26 mouse cellular contexts compared by ENCODE assay signal in genomic region chr4:63430357-63430756, GRCm38 (mm10). TPM values are rescaled to one million over a fixed set of nuclear protein-coding genes. Genes with fewer than 3 reads are reported as not detected.
A peak's percentile ranks its signal among the peaks of the same experiment; 100 is the strongest.
DNase-seq lines count a peak whose midpoint lies in the region; ATAC-seq and TF ChIP-seq lines count a peak whose summit lies in the region.
"Had no signal": no experiment of that assay in that cellular context is flagged by ENCODE, and none has a peak within 500 bp of the region (broad histone marks: within the 10 kb centered on the region; RNA-seq: fewer than 3 reads in every experiment).

No protein-coding gene starts in this region.

- H3K4me2 ChIP-seq in heart, embryonic 13.5 days, result no peak overlapping the region
- no peak overlapping the region for H3K4me2 ChIP-seq in hindbrain, embryonic 11.5 days (replicated peaks; ENCODE audit: low read depth, low read length)
- H3K4me2 ChIP-seq: embryonic facial prominence, embryonic 13.5 days; forebrain, embryonic 15.5 days; limb, embryonic 13.5 days; liver, embryonic 11.5 days; lung, embryonic 15.5 days; midbrain, embryonic 15.5 days; neural tube, embryonic 15.5 days; stomach, embryonic 15.5 days had no signal

- 36% methylated on average over 3 of the region's 3 CpGs for WGBS in heart, embryonic 13.5 days
- 92% methylated on average over 3 of the region's 3 CpGs for WGBS in thymus, adult 2 months
- 57% methylated on average over 3 of the region's 3 CpGs for WGBS in limb, embryonic 10.5 days
- WGBS in hindbrain, embryonic 11.5 days, result 51% methylated on average over 3 of the region's 3 CpGs

- TF ChIP-seq POLR2A in thymus, adult 2 months (IDR thresholded peaks at IDR 0.05; ENCODE audit: control insufficient read depth, extremely low read depth, insufficient read depth, low read length, poor library complexity), result no peak

- ATAC-seq in heart, embryonic 13.5 days (ENCODE audit: extremely low read depth, insufficient number of reproducible peaks, low FRiP score, low TSS enrichment), result 0 out of 2 replicates have a peak, but pooled peaks have one; percentile 11
- ATAC-seq in hindbrain, embryonic 11.5 days (ENCODE audit: low FRiP score), result no peak
- ATAC-seq: CD4-positive, CD25-positive, alpha-beta regulatory T cell, adult 4 months; forebrain, embryonic 15.5 days; hindbrain, embryonic 16.5 days; midbrain, embryonic 15.5 days had no signal

- H3K27ac ChIP-seq in heart, embryonic 13.5 days (replicated peaks), result no peak overlapping the region
- H3K27ac ChIP-seq in thymus, adult 2 months (ENCODE audit: control insufficient read depth, insufficient read depth, low read length), result no peak overlapping the region
- peak overlapping the region; percentile 50; the same call in 1 of the 2 replicates for H3K27ac ChIP-seq in limb, embryonic 10.5 days
- H3K27ac ChIP-seq in hindbrain, embryonic 11.5 days (ENCODE audit: low read depth, low read length), result no peak overlapping the region
- H3K27ac ChIP-seq: embryonic facial prominence, embryonic 13.5 days; forebrain, embryonic 10.5 days; forebrain, embryonic 15.5 days; kidney, postnatal 0 days; limb, embryonic 13.5 days; lung, embryonic 15.5 days; midbrain, embryonic 15.5 days; neural tube, embryonic 15.5 days; stomach, embryonic 15.5 days had no signal

- no peaks in the 10 kb centered on the region for H3K27me3 ChIP-seq in heart, embryonic 13.5 days (replicated peaks)
- H3K27me3 ChIP-seq in thymus, adult 2 months (ENCODE audit: control insufficient read depth, insufficient read depth, low read length), result no peaks in the 10 kb centered on the region
- H3K27me3 ChIP-seq in limb, embryonic 10.5 days (ENCODE audit: low read depth, poor library complexity, severe bottlenecking), result no peaks in the 10 kb centered on the region
- H3K27me3 ChIP-seq in hindbrain, embryonic 11.5 days (ENCODE audit: control insufficient read depth, insufficient read depth, low read length), result no peaks in the 10 kb centered on the region
- H3K27me3 ChIP-seq: embryonic facial prominence, embryonic 13.5 days; forebrain, embryonic 15.5 days; limb, embryonic 13.5 days; lung, embryonic 15.5 days; midbrain, embryonic 15.5 days; neural tube, embryonic 15.5 days; stomach, embryonic 15.5 days had no signal

- TF ChIP-seq CTCF in thymus, adult 2 months (IDR thresholded peaks at IDR 0.05; ENCODE audit: borderline replicate concordance, control insufficient read depth, extremely low read depth, insufficient read depth, low read length, poor library complexity), result no peak

- no peaks in the 10 kb centered on the region for H3K36me3 ChIP-seq in heart, embryonic 13.5 days
- peaks cover 8% of the 10 kb centered on the region; the same call in 1 of the 2 replicates for H3K36me3 ChIP-seq in thymus, adult 2 months (ENCODE audit: control insufficient read depth, insufficient read depth, low read length)
- H3K36me3 ChIP-seq in limb, embryonic 10.5 days, result peaks cover 61% of the 10 kb centered on the region
- no peaks in the 10 kb centered on the region for H3K36me3 ChIP-seq in hindbrain, embryonic 11.5 days (ENCODE audit: control insufficient read depth, insufficient read depth, low read length)
- H3K36me3 ChIP-seq: forebrain, embryonic 15.5 days; lung, embryonic 15.5 days; midbrain, embryonic 15.5 days; neural tube, embryonic 15.5 days; stomach, embryonic 15.5 days had no signal

- no peaks in the 10 kb centered on the region for H3K9me3 ChIP-seq in heart, embryonic 13.5 days
- H3K9me3 ChIP-seq in limb, embryonic 10.5 days (replicated peaks), result no peaks in the 10 kb centered on the region
- no peaks in the 10 kb centered on the region for H3K9me3 ChIP-seq in hindbrain, embryonic 11.5 days (ENCODE audit: control insufficient read depth, low read length)
- H3K9me3 ChIP-seq: embryonic facial prominence, embryonic 13.5 days; forebrain, embryonic 10.5 days; forebrain, embryonic 15.5 days; hindbrain, embryonic 10.5 days; limb, embryonic 13.5 days; lung, embryonic 15.5 days; midbrain, embryonic 10.5 days; midbrain, embryonic 15.5 days; neural tube, embryonic 15.5 days; stomach, embryonic 15.5 days had no signal

- no peak overlapping the region for H3K9ac ChIP-seq in heart, embryonic 13.5 days
- H3K9ac ChIP-seq in hindbrain, embryonic 11.5 days (ENCODE audit: low read depth, low read length), result no peak overlapping the region
- H3K9ac ChIP-seq: embryonic facial prominence, embryonic 13.5 days; forebrain, embryonic 15.5 days; limb, embryonic 13.5 days; lung, embryonic 15.5 days; midbrain, embryonic 15.5 days; neural tube, embryonic 15.5 days; stomach, embryonic 15.5 days had no signal

- no peak overlapping the region for H3K4me3 ChIP-seq in heart, embryonic 13.5 days
- H3K4me3 ChIP-seq in thymus, adult 2 months (ENCODE audit: control insufficient read depth, insufficient read depth, low read length), result no peak overlapping the region
- H3K4me3 ChIP-seq in limb, embryonic 10.5 days, result no peak overlapping the region
- H3K4me3 ChIP-seq in hindbrain, embryonic 11.5 days (ENCODE audit: low read depth, low read length), result no peak overlapping the region
- H3K4me3 ChIP-seq: embryonic facial prominence, embryonic 13.5 days; forebrain, embryonic 10.5 days; forebrain, embryonic 15.5 days; hindbrain, embryonic 10.5 days; limb, embryonic 13.5 days; lung, embryonic 15.5 days; midbrain, embryonic 10.5 days; midbrain, embryonic 15.5 days; neural tube, embryonic 15.5 days; stomach, embryonic 15.5 days had no signal

- DNase-seq in heart, postnatal 4 days, result no peak
- peak; percentile 32 for DNase-seq in thymus, postnatal 4 days
- DNase-seq in thymus, adult 2 months, result no peak
- no peak for DNase-seq in limb, embryonic 10.5 days (ENCODE audit: low spot score)
- no peak for DNase-seq in hindbrain, embryonic 11.5 days (ENCODE audit: low spot score)
- DNase-seq in right cerebral cortex, postnatal 10 days (ENCODE audit: low spot score in 2 of 2), result no peak
- DNase-seq: cerebellum, adult 9-10 months; heart, postnatal 10 days; kidney, adult 18-20 months; layer of hippocampus, adult 9-11 months; right cerebral cortex, postnatal 25 days had no signal

- no peaks in the 10 kb centered on the region; the same call in 1 of the 2 replicates for H3K4me1 ChIP-seq in heart, embryonic 13.5 days
- H3K4me1 ChIP-seq in thymus, adult 2 months (replicated peaks; ENCODE audit: control insufficient read depth, insufficient read depth, low read length), result no peaks in the 10 kb centered on the region
- peaks cover 29% of the 10 kb centered on the region for H3K4me1 ChIP-seq in limb, embryonic 10.5 days
- no peaks in the 10 kb centered on the region for H3K4me1 ChIP-seq in hindbrain, embryonic 11.5 days (replicated peaks; ENCODE audit: control insufficient read depth, insufficient read depth, low read length)
- H3K4me1 ChIP-seq: forebrain, embryonic 15.5 days; lung, embryonic 15.5 days; midbrain, embryonic 15.5 days; neural tube, embryonic 15.5 days; stomach, embryonic 15.5 days had no signal

RNA-seq across cellular contexts. Expression of gene Akna, which starts 27.2 kb away (rescaled TPM):
- polyA plus RNA-seq in heart, embryonic 13.5 days (2015; fragmentation: Nextera tagmentation; extraction: Ambion mirVana), result 2.8 and 3.5 TPM in 2 replicates
- 1 to 10 TPM; 4.8 to 5.3 TPM for total RNA-seq in heart, postnatal 4 days (2021)
- polyA plus RNA-seq in thymus, adult 2 months (2012; rRNA removed), result 76.6 and 92.4 TPM in 2 replicates
- polyA plus RNA-seq in limb, embryonic 10.5 days (2016; fragmentation: Nextera tagmentation; extraction: Ambion mirVana), result 12.3 and 17.2 TPM in 2 replicates
- polyA plus RNA-seq in hindbrain, embryonic 11.5 days (2014; fragmentation: Nextera tagmentation; extraction: Ambion mirVana), result 5.7 and 6.1 TPM in 2 replicates
